Mouse (Mus musculus): ENCODE results near the gene B3gnt6.

DNA sequence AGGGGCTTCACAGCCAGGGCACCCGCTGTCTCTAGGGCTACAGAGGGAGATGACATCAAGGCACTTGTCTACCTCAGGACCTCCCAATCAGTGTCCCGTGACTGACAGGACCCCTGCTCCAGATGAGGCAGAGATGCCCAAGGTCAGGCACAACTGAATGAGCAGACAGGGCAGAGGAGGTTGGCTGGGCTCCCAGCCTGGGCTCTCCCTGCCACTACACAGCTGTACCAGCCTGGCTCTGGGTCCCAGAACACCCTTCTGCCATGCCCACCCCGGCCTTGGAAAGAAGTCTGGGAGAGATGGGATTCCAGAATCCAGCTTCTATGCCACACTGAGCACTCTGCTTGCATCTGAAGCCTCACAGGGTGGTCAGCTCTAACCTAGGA lies 43.0 kb downstream of the B3gnt6 start:
- TF ChIP-seq EP300 (IDR thresholded peaks at IDR 0.05; ENCODE audit: low read depth): no peak
- TF ChIP-seq CTCF (IDR thresholded peaks at IDR 0.05; ENCODE audit: low read depth): no peak
